Mouse (Mus musculus): ENCODE results near the gene Plch2.

Plch2 gene

GRCm38 (mm10) chr4:155074418-155074817 is 17.8 kb upstream of the Plch2 start:
- DNase-seq (ENCODE audit: low spot score in 2 of 2): no peak

- no peak for DNase-seq (ENCODE audit: low spot score in 2 of 2)
These were observed 14.3 kb upstream of the Plch2 start for GRCm38 (mm10) chr4:155070921-155071320.

- DNase-seq (ENCODE audit: low spot score in 2 of 2): no peak
These were observed 13.6 kb upstream of the Plch2 start for GRCm38 (mm10) chr4:155070199-155070598.

- no peak for DNase-seq (ENCODE audit: low spot score in 2 of 2)
These were observed 12.6 kb upstream of the Plch2 start for GRCm38 (mm10) chr4:155069191-155069590.

GRCm38 (mm10) chr4:155068357-155068972 is 11.9 kb upstream of the Plch2 start:
- no peak for DNase-seq (ENCODE audit: low spot score in 2 of 2)

GRCm38 (mm10) chr4:155066834-155067522 is 10.4 kb upstream of the Plch2 start, which contains the start of gene Pex10:
Pex10 (plus strand) TSS chr4:155067016.
- peak; percentile 96 to 98 for DNase-seq (ENCODE audit: low spot score in 2 of 2)

GRCm38 (mm10) chr4:155065970-155066833 is 9.6 kb upstream of the Plch2 start:
- DNase-seq (ENCODE audit: low spot score in 2 of 2): peak; percentile 64 to 78

GRCm38 (mm10) chr4:155064474-155064873 is 7.9 kb upstream of the Plch2 start:
- no peak for DNase-seq (ENCODE audit: low spot score in 2 of 2)

- DNase-seq (ENCODE audit: low spot score in 2 of 2): no peak
These were observed 7.3 kb upstream of the Plch2 start for GRCm38 (mm10) chr4:155063895-155064294.

GRCm38 (mm10) chr4:155058325-155058724 is 1.7 kb upstream of the Plch2 start:
- DNase-seq (ENCODE audit: low spot score in 2 of 2): no peak

- peak; percentile 48 to 50 for DNase-seq (ENCODE audit: low spot score in 2 of 2)
These were observed 6.5 kb downstream of the Plch2 start for GRCm38 (mm10) chr4:155050116-155050515.

GRCm38 (mm10) chr4:155046636-155047035 is 9.9 kb downstream of the Plch2 start:
- DNase-seq (ENCODE audit: low spot score in 2 of 2): no peak

- no peak for DNase-seq (ENCODE audit: low spot score in 2 of 2)
These were observed 13.3 kb downstream of the Plch2 start for GRCm38 (mm10) chr4:155043289-155043625.

- DNase-seq (ENCODE audit: low spot score in 2 of 2): no peak
These were observed 13.8 kb downstream of the Plch2 start for GRCm38 (mm10) chr4:155042606-155043288.

- no peak for DNase-seq (ENCODE audit: low spot score in 2 of 2)
These were observed 15.9 kb downstream of the Plch2 start for GRCm38 (mm10) chr4:155040696-155041095.

GRCm38 (mm10) chr4:155040197-155040596 is 16.4 kb downstream of the Plch2 start:
- DNase-seq (ENCODE audit: low spot score in 2 of 2): no peak

- DNase-seq (ENCODE audit: low spot score in 2 of 2): no peak
These were observed 21.8 kb downstream of the Plch2 start for GRCm38 (mm10) chr4:155034787-155035186.

GRCm38 (mm10) chr4:155034202-155034601 is 22.4 kb downstream of the Plch2 start:
- DNase-seq (ENCODE audit: low spot score in 2 of 2): no peak

- DNase-seq (ENCODE audit: low spot score in 2 of 2): no peak
These were observed 23.5 kb downstream of the Plch2 start for GRCm38 (mm10) chr4:155033115-155033514.

GRCm38 (mm10) chr4:155024170-155025010 is 32.2 kb downstream of the Plch2 start:
- no peak for DNase-seq (ENCODE audit: low spot score in 2 of 2)

GRCm38 (mm10) chr4:155022228-155022855 is 34.2 kb downstream of the Plch2 start:
- DNase-seq (ENCODE audit: low spot score in 2 of 2): no peak
